Mouse (Mus musculus) kidney, adult 2 months (tissue): ENCODE measurements around the gene Dusp2. TPM values are rescaled to one million over a fixed set of nuclear protein-coding genes. Genes with fewer than 3 reads are reported as not detected.

Experiments used
- DNase-seq: peaks from one replicate; pipeline ENCODE4 v3.0.0; 2021
- H3K27ac ChIP-seq: fragments of 200-500 bp; 2 replicates; pipeline ENCODE4 v1.5.1; 2012; ENCODE audit warnings: low read depth, low read length, control low read depth, inconsistent platforms; ENCODE audit not compliant: insufficient read depth
- H3K27me3 ChIP-seq: fragments of 200-500 bp; replicated peaks from 2 replicates; pipeline ENCODE4 v1.6.1; 2012; ENCODE audit warnings: mild to moderate bottlenecking, moderate library complexity, low read length, inconsistent platforms; ENCODE audit not compliant: control insufficient read depth, insufficient read depth
- H3K36me3 ChIP-seq: fragments of 200-500 bp; 2 replicates; pipeline ENCODE4 v1.6.1; 2012; ENCODE audit warnings: mild to moderate bottlenecking, moderate library complexity, low read length, inconsistent platforms; ENCODE audit not compliant: control insufficient read depth, insufficient read depth
- H3K4me1 ChIP-seq: fragments of 200-500 bp; 2 replicates; pipeline ENCODE4 v1.6.1; 2011; ENCODE audit warnings: low read length; ENCODE audit not compliant: control insufficient read depth, insufficient read depth
- H3K4me3 ChIP-seq: fragments of 200-500 bp; 2 replicates; pipeline ENCODE4 v1.5.1; 2011; ENCODE audit warnings: mild to moderate bottlenecking, low read depth, low read length, control low read depth; ENCODE audit not compliant: insufficient read depth
- CTCF ChIP-seq: fragments of 200-500 bp; conservative IDR thresholded peaks from 2 replicates; pipeline ENCODE4 v1.5.1; 2011; ENCODE audit warnings: low read depth, mild to moderate bottlenecking, control low read depth, low read length, moderate library complexity, mixed read lengths; ENCODE audit not compliant: insufficient read depth, insufficient read length
- POLR2A ChIP-seq: fragments of 200-500 bp; IDR thresholded peaks from one replicate; pipeline ENCODE4 v1.6.1; 2011; ENCODE audit warnings: low read depth, low read length, control low read depth
- WGBS: fragments of 180-500 bp; shearing (Covaris S2); methylation state at CpG from one replicate; pipeline ENCODE4 v1.1.7; 2018; 5-methylcytosine and 5-hydroxymethylcytosine counted together
- polyA plus RNA-seq: library from polyadenylated mRNA; depleted of rRNA; stranded (reverse); fragments of >200 nt; gene quantifications from 2 replicates; pipeline ENCODE4 v1.2.3, GENCODE M21; 2012

Dusp2 gene
- polyA plus RNA-seq, 1 experiment, result 5.7 TPM

GRCm38 (mm10) chr2:127347147-127347985 is 11.4 kb downstream of the Dusp2 start:
- no peak overlapping the region for H3K27ac ChIP-seq
- 55% methylated on average over 13 of the region's 13 CpGs for WGBS
- no peaks in the 10 kb centered on the region for H3K36me3 ChIP-seq
- H3K4me1 ChIP-seq, result no peaks in the 10 kb centered on the region
- TF ChIP-seq POLR2A (no peak), CTCF (no peak)
- no peaks in the 10 kb centered on the region for H3K27me3 ChIP-seq
- no peak overlapping the region for H3K4me3 ChIP-seq
- DNase-seq, result no peak

- H3K4me1 ChIP-seq, result no peaks in the 10 kb centered on the region
- no peak overlapping the region for H3K27ac ChIP-seq
- H3K27me3 ChIP-seq, result no peaks in the 10 kb centered on the region
- TF ChIP-seq CTCF (no peak), POLR2A (no peak)
- H3K36me3 ChIP-seq, result no peaks in the 10 kb centered on the region
- 41% methylated on average over 4 of the region's 4 CpGs for WGBS
- H3K4me3 ChIP-seq, result no peak overlapping the region
- DNase-seq, result no peak
Measured at GRCm38 (mm10) chr2:127353881-127354280, 17.9 kb downstream of the Dusp2 start.

GRCm38 (mm10) chr2:127362459-127363281 is 26.7 kb downstream of the Dusp2 start, which contains the start of gene Adra2b:
Adra2b (plus strand) TSS chr2:127363208.
- H3K36me3 ChIP-seq, result no peaks in the 10 kb centered on the region
- H3K27me3 ChIP-seq, result no peaks in the 10 kb centered on the region

GRCm38 (mm10) chr2:127363282-127363652 is 27.3 kb downstream of the Dusp2 start:
- H3K4me3 ChIP-seq, result peak overlapping the region; percentile 61
- 1% methylated on average over 28 of the region's 28 CpGs for WGBS
- H3K36me3 ChIP-seq, result no peaks in the 10 kb centered on the region
- TF ChIP-seq POLR2A (no peak), CTCF (no peak)
- DNase-seq, result no peak
- H3K4me1 ChIP-seq, result 0 out of 2 replicates have a peak, but pooled peaks cover 3% of the 10 kb centered on the region
- H3K27ac ChIP-seq, result peak overlapping the region; percentile 89
- no peaks in the 10 kb centered on the region for H3K27me3 ChIP-seq

More at GRCm38 (mm10) chr2:127362459-127363281, 26.7 kb downstream of the Dusp2 start, which contains the start of gene Adra2b:
- WGBS, result under 1% methylated on average over 43 of the region's 49 CpGs
- TF ChIP-seq CTCF (peak; percentile 91), POLR2A (peak; percentile 11)
- no peaks in the 10 kb centered on the region for H3K4me1 ChIP-seq
- H3K4me3 ChIP-seq, result peak within 1 kb of the TSS; percentile 61
- H3K27ac ChIP-seq, result peak within 1 kb of the TSS; percentile 89
- DNase-seq, result peak; percentile 96

GRCm38 (mm10) chr2:127363696-127364095 is 27.7 kb downstream of the Dusp2 start:
- H3K27me3 ChIP-seq, result no peaks in the 10 kb centered on the region
- no peaks in the 10 kb centered on the region for H3K36me3 ChIP-seq
- no peak for TF ChIP-seq CTCF
- no peak for TF ChIP-seq POLR2A
- H3K4me3 ChIP-seq, result peak overlapping the region; percentile 61
- H3K4me1 ChIP-seq, result 0 out of 2 replicates have a peak, but pooled peaks cover 3% of the 10 kb centered on the region
- peak; percentile 58 for DNase-seq
- peak overlapping the region; percentile 89 for H3K27ac ChIP-seq
- 6% methylated on average over 20 of the region's 20 CpGs for WGBS

GRCm38 (mm10) chr2:127364452-127364851 is 28.5 kb downstream of the Dusp2 start:
- Histone ChIP-seq H3K27ac (peak overlapping the region; percentile 89), H3K4me3 (peak overlapping the region; percentile 61), H3K36me3 (no peaks in the 10 kb centered on the region), H3K4me1 (0 out of 2 replicates have a peak, but pooled peaks cover 3% of the 10 kb centered on the region), H3K27me3 (no peaks in the 10 kb centered on the region)
- 12% methylated on average over 8 of the region's 8 CpGs for WGBS
- DNase-seq, result peak; percentile 82
- no peak for TF ChIP-seq CTCF
- no peak for TF ChIP-seq POLR2A

- H3K27ac ChIP-seq, result peak overlapping the region; percentile 98
- peak overlapping the region; percentile 61 for H3K4me3 ChIP-seq
- 33% methylated on average over 10 of the region's 10 CpGs for WGBS
- no peaks in the 10 kb centered on the region for H3K36me3 ChIP-seq
- no peak for TF ChIP-seq CTCF
- TF ChIP-seq POLR2A, result no peak
- H3K4me1 ChIP-seq, result peaks cover 15% of the 10 kb centered on the region; the same call in 1 of the 2 replicates
- DNase-seq, result peak; percentile 87
- no peaks in the 10 kb centered on the region for H3K27me3 ChIP-seq
Measured at GRCm38 (mm10) chr2:127367126-127367820, 31.3 kb downstream of the Dusp2 start.
